Mouse (Mus musculus): ENCODE measurements around the gene Tmcc2.

DNA sequence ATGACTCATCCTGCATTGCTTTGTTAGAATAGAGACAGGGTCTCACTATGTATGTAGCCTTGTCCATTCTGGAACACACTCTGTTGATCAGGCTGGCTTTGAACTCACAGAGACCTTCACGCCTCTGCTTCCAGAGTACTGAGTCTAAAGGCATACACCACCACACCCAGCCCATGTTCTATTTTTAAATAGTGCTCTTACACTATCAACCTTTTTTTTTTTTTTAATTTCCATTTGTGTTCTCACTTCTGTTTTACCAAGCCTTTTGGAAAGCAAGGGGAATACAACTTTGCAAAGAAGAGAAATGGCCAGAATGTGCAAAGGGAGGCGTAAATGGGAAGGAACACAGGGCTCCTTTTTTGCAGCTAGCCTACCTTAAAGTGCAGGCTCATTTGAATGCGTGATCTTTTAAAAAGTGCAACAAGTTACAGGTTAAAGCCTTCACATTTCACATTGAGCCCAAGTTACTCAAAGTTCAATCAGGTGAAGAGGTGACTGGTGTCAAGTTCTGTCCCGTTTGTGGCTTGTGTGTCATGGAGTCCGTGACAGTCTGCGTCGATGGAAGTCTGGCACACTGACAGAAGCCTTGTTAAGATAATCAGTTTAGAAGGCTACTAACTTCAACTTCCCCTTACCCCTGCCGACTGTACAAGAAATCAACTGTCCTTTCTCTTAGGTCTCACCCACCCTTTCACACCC lies 25.3 kb upstream of the Tmcc2 start:
- TF ChIP-seq CTCF (IDR thresholded peaks at IDR 0.05; ENCODE audit: low read depth) (no peak), EP300 (IDR thresholded peaks at IDR 0.05; ENCODE audit: low read depth) (no peak)
